Mouse (Mus musculus): ENCODE results near the gene Med4.

DNA sequence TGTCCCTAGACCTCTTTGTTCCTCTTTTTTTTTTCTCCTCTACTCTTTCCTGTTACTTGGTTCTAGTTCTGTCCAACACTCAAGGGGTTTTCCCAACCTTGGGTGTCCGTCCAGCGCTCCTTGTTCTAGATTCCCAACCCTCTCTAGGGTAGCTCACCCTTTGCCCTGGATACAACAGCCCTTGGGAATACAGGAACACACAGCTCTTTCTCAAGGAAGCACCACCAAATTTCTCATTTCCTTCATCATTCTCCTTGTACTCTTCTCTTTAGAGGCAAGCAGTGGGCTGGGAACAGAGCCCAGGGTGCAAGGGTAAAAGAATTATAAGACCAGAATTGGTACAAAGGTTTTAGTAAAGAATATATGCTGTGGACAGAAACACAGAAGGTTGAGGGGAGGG lies 25.8 kb downstream of the Med4 start:
- TF ChIP-seq CTCF (conservative IDR thresholded peaks at IDR 0.05; ENCODE audit: low read length) (no peak), NANOG (IDR thresholded peaks at IDR 0.05; ENCODE audit: borderline replicate concordance, low read length) (no peak), POU5F1 (IDR thresholded peaks at IDR 0.05; ENCODE audit: borderline replicate concordance, low read length) (no peak)

All from E14TG2a.4 (cell line).